In the genomic region with DNA sequence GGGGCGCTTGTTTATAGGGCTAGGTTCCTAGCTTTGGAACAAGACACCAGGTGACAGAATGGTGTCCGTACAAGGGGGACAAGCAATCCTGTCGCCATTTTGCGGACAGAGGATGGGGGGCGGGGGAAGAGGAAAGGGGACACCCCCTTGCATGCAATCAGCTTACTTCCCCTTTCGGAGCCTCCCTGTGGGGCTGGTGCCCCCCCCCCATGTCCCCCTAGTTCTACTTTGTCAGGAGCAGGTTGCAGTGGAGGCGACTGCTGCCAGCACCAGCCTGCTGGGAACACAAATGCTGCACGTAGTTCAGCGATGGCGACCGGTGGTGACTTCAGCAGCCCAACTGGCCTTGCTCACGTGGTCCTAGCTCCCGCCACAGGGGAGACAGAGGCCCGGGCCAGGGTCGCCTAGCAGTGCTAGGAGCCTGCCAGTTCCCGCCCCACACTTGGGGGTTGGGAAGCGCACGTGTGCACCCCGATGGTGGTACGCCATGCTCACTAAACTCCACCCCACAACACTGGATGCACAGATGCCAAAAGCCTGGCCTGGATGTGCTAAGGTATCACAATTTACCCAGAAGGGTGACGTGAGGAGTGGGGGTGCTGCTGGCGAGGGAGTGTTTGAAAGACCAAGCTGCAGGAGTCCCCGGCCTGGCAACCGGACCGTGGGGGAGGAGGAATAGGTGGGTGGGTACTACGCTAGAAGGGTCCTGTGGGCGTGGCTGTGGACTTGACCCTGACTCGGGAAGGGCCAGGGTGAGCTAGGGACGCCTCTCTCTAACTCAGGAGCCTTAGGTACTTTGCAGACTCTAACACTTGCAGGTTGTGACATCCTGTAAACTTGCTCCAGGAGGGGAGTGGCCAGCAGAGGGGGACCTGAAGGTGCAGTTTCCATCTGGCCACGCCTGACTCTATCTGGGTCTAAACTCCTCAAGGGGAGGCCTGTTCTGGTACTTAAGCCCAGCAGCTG, we compare ENCODE assay signal across 8 mouse cellular contexts. TPM values are rescaled to one million over a fixed set of nuclear protein-coding genes. Genes with fewer than 3 reads are reported as not detected.
DNase-seq lines count a peak whose midpoint lies in the region; ATAC-seq and TF ChIP-seq lines count a peak whose summit lies in the region.

No protein-coding gene starts in this region.

- no peaks in the 10 kb centered on the region for H3K27me3 ChIP-seq in E14TG2a.4 (ENCODE audit: insufficient read depth, low read length)
- H3K27me3 ChIP-seq in embryonic facial prominence, embryonic 15.5 days = no peaks in the 10 kb centered on the region
- no peaks in the 10 kb centered on the region for H3K27me3 ChIP-seq in limb, embryonic 12.5 days
- no peaks in the 10 kb centered on the region for H3K27me3 ChIP-seq in midbrain, embryonic 14.5 days (ENCODE audit: control insufficient read depth, insufficient read depth, low read length)

- ATAC-seq in embryonic facial prominence, embryonic 15.5 days (ENCODE audit: insufficient number of reproducible peaks, low FRiP score, low TSS enrichment, low read depth) = no peak
- peak; percentile 28; the same call in 1 of the 2 replicates for ATAC-seq in limb, embryonic 12.5 days (ENCODE audit: insufficient number of reproducible peaks, insufficient read depth, low FRiP score, low TSS enrichment, low read depth)
- ATAC-seq in midbrain, embryonic 14.5 days (ENCODE audit: low FRiP score, low TSS enrichment) = no peak

- intact Hi-C loops in gastrocnemius, postnatal 14 days (cut with DNase I; ENCODE audit: low total_unique reads) = no loop called here

- no peaks in the 10 kb centered on the region for H3K9me3 ChIP-seq in E14TG2a.4 (ENCODE audit: low read length)
- H3K9me3 ChIP-seq in embryonic facial prominence, embryonic 15.5 days (replicated peaks) = no peaks in the 10 kb centered on the region
- no peaks in the 10 kb centered on the region for H3K9me3 ChIP-seq in limb, embryonic 12.5 days
- no peaks in the 10 kb centered on the region for H3K9me3 ChIP-seq in midbrain, embryonic 14.5 days (ENCODE audit: control insufficient read depth, low read length)

- WGBS in embryonic facial prominence, embryonic 15.5 days = 23% methylated on average over 30 of the region's 30 CpGs
- 18% methylated on average over 30 of the region's 30 CpGs for WGBS in limb, embryonic 12.5 days
- WGBS in midbrain, embryonic 14.5 days = 19% methylated on average over 30 of the region's 30 CpGs

- H3K36me3 ChIP-seq in E14TG2a.4 (ENCODE audit: insufficient read depth, low read length) = peaks cover 54% of the 10 kb centered on the region
- H3K36me3 ChIP-seq in embryonic facial prominence, embryonic 15.5 days = peaks cover 8% of the 10 kb centered on the region; the same call in 1 of the 2 replicates
- peaks cover 16% of the 10 kb centered on the region for H3K36me3 ChIP-seq in limb, embryonic 12.5 days
- peaks cover 10% of the 10 kb centered on the region for H3K36me3 ChIP-seq in midbrain, embryonic 14.5 days (ENCODE audit: control insufficient read depth, insufficient read depth, low read length)

- no peak overlapping the region for H3K9ac ChIP-seq in embryonic facial prominence, embryonic 15.5 days
- peak overlapping the region; percentile 51 for H3K9ac ChIP-seq in limb, embryonic 12.5 days (replicated peaks)
- peak overlapping the region; percentile 36; the same call in 1 of the 2 replicates for H3K9ac ChIP-seq in midbrain, embryonic 14.5 days (replicated peaks; ENCODE audit: low read length)

- peak overlapping the region; percentile 4; the same call in 1 of the 2 replicates for H3K27ac ChIP-seq in embryonic facial prominence, embryonic 15.5 days (replicated peaks)
- H3K27ac ChIP-seq in limb, embryonic 12.5 days = peak overlapping the region; percentile 82
- peak overlapping the region; percentile 27 for H3K27ac ChIP-seq in midbrain, embryonic 14.5 days (replicated peaks; ENCODE audit: low read depth, low read length)

- H3K4me1 ChIP-seq in E14TG2a.4 (replicated peaks; ENCODE audit: low read depth, low read length) = peaks cover 100% of the 10 kb centered on the region
- H3K4me1 ChIP-seq in embryonic facial prominence, embryonic 15.5 days = peaks cover 71% of the 10 kb centered on the region
- peaks cover 66% of the 10 kb centered on the region for H3K4me1 ChIP-seq in limb, embryonic 12.5 days (replicated peaks)
- peaks cover 42% of the 10 kb centered on the region for H3K4me1 ChIP-seq in midbrain, embryonic 14.5 days (ENCODE audit: control insufficient read depth, insufficient read depth, low read length)

- no peak for TF ChIP-seq CTCF in E14TG2a.4 (conservative IDR thresholded peaks at IDR 0.05; ENCODE audit: low read length)

- peak; percentile 4 for DNase-seq in gastrocnemius, postnatal 14 days
- no peak for DNase-seq in gastrocnemius, postnatal 25 days
- DNase-seq in midbrain, embryonic 14.5 days = peak; percentile 43
- DNase-seq in right cerebral cortex, postnatal 36 days (ENCODE audit: low spot score in 2 of 2) = no peak
- DNase-seq in frontal cortex, postnatal 10 days (ENCODE audit: low spot score in 2 of 2) = no peak

- peak overlapping the region; percentile 72 for H3K4me3 ChIP-seq in E14TG2a.4 (replicated peaks; ENCODE audit: low read length)
- peak overlapping the region; percentile 19 for H3K4me3 ChIP-seq in embryonic facial prominence, embryonic 15.5 days (replicated peaks)
- H3K4me3 ChIP-seq in limb, embryonic 12.5 days (replicated peaks) = peak overlapping the region; percentile 26
- H3K4me3 ChIP-seq in midbrain, embryonic 14.5 days (replicated peaks; ENCODE audit: low read depth, low read length) = no peak overlapping the region

- peak overlapping the region; percentile 37 for H3K4me2 ChIP-seq in embryonic facial prominence, embryonic 15.5 days (replicated peaks)
- H3K4me2 ChIP-seq in limb, embryonic 12.5 days = peak overlapping the region; percentile 61
- peak overlapping the region; percentile 37 for H3K4me2 ChIP-seq in midbrain, embryonic 14.5 days (ENCODE audit: low read length)

RNA-seq across cellular contexts. Expression of a gene that starts 6.0 kb away (rescaled TPM):
- 1 to 10 TPM; 2.1 to 2.7 TPM for total RNA-seq in gastrocnemius, postnatal 14 days (2021)
- total RNA-seq in gastrocnemius, postnatal 25 days (2021) = 1 to 10 TPM; 1.2 to 2.0 TPM
- 9.4 and 11.3 TPM in 2 replicates for polyA plus RNA-seq in embryonic facial prominence, embryonic 15.5 days (2015; fragmentation: Nextera tagmentation; extraction: Ambion mirVana)
- polyA plus RNA-seq in limb, embryonic 12.5 days (2016; fragmentation: Nextera tagmentation; extraction: Ambion mirVana) = 12.1 and 12.4 TPM in 2 replicates
- 4.9 and 5.0 TPM in 2 replicates for polyA plus RNA-seq in midbrain, embryonic 14.5 days (2014; fragmentation: Nextera tagmentation; extraction: Ambion mirVana)

RNA-seq across cellular contexts. Expression of a gene that starts 9.8 kb away (rescaled TPM):
- 10 to 100 TPM in 1 of 2 experiments, 1 to 10 TPM in 1; 9.8 to 11.1 TPM for total RNA-seq in gastrocnemius, postnatal 14 days (2021)
- 1 to 10 TPM; 8.4 to 9.3 TPM for total RNA-seq in gastrocnemius, postnatal 25 days (2021)
- polyA plus RNA-seq in embryonic facial prominence, embryonic 15.5 days (2015; fragmentation: Nextera tagmentation; extraction: Ambion mirVana) = 25.8 and 27.1 TPM in 2 replicates
- 33.4 and 34.1 TPM in 2 replicates for polyA plus RNA-seq in limb, embryonic 12.5 days (2016; fragmentation: Nextera tagmentation; extraction: Ambion mirVana)
- polyA plus RNA-seq in midbrain, embryonic 14.5 days (2014; fragmentation: Nextera tagmentation; extraction: Ambion mirVana) = 31.7 and 34.2 TPM in 2 replicates

RNA-seq across cellular contexts. Expression of a gene that starts 19.0 kb away (rescaled TPM):
- total RNA-seq in gastrocnemius, postnatal 14 days (2021) = 10 to 100 TPM; 55.8 to 57.1 TPM
- 10 to 100 TPM; 53.8 to 58.8 TPM for total RNA-seq in gastrocnemius, postnatal 25 days (2021)
- polyA plus RNA-seq in embryonic facial prominence, embryonic 15.5 days (2015; fragmentation: Nextera tagmentation; extraction: Ambion mirVana) = 112 and 115 TPM in 2 replicates
- polyA plus RNA-seq in limb, embryonic 12.5 days (2016; fragmentation: Nextera tagmentation; extraction: Ambion mirVana) = 108 and 110 TPM in 2 replicates
- polyA plus RNA-seq in midbrain, embryonic 14.5 days (2014; fragmentation: Nextera tagmentation; extraction: Ambion mirVana) = 128 and 151 TPM in 2 replicates

RNA-seq across cellular contexts. Expression of a gene that starts 31.5 kb away (rescaled TPM):
- total RNA-seq in gastrocnemius, postnatal 14 days (2021) = 10 to 100 TPM; 18.3 to 22.0 TPM
- total RNA-seq in gastrocnemius, postnatal 25 days (2021) = 10 to 100 TPM; 14.3 to 18.4 TPM
- 99.1 and 108 TPM in 2 replicates for polyA plus RNA-seq in embryonic facial prominence, embryonic 15.5 days (2015; fragmentation: Nextera tagmentation; extraction: Ambion mirVana)
- polyA plus RNA-seq in limb, embryonic 12.5 days (2016; fragmentation: Nextera tagmentation; extraction: Ambion mirVana) = 62.1 and 66.0 TPM in 2 replicates
- polyA plus RNA-seq in midbrain, embryonic 14.5 days (2014; fragmentation: Nextera tagmentation; extraction: Ambion mirVana) = 62.1 and 67.6 TPM in 2 replicates

RNA-seq across cellular contexts. Expression of a gene that starts 31.5 kb away (rescaled TPM):
- total RNA-seq in gastrocnemius, postnatal 14 days (2021) = 1 to 10 TPM; 1.2 to 1.5 TPM
- total RNA-seq in gastrocnemius, postnatal 25 days (2021) = 1 to 10 TPM in 1 of 2 experiments, under 1 TPM in 1; 0.92 to 1.2 TPM
- polyA plus RNA-seq in embryonic facial prominence, embryonic 15.5 days (2015; fragmentation: Nextera tagmentation; extraction: Ambion mirVana) = 7.0 and 7.5 TPM in 2 replicates
- 6.1 and 9.9 TPM in 2 replicates for polyA plus RNA-seq in limb, embryonic 12.5 days (2016; fragmentation: Nextera tagmentation; extraction: Ambion mirVana)
- polyA plus RNA-seq in midbrain, embryonic 14.5 days (2014; fragmentation: Nextera tagmentation; extraction: Ambion mirVana) = 4.9 and 5.0 TPM in 2 replicates

Comparison
In these comparisons a context has a peak if more than half of its experiments do, and no peak if none do; other contexts are left out.
1. DNase-seq: peak in gastrocnemius, postnatal 14 days (single experiment) and midbrain, embryonic 14.5 days (single experiment); none in gastrocnemius, postnatal 25 days (single experiment), right cerebral cortex, postnatal 36 days (0 of 2) and frontal cortex, postnatal 10 days (0 of 2).
2. H3K27ac ChIP-seq: peak in every context shown above with its lines; median percentile 82 in limb, embryonic 12.5 days; 27 in midbrain, embryonic 14.5 days; 4 in embryonic facial prominence, embryonic 15.5 days.
3. Peak in every context shown above with its lines, with median percentiles within 50 percentile points of each other: H3K4me2 ChIP-seq.